Mouse (Mus musculus) activated CD4-positive, CD25-positive, alpha-beta regulatory T cell, adult 4 months (primary cell): Measurements from ENCODE around the gene Amz1. TPM values are rescaled to one million over a fixed set of nuclear protein-coding genes. Genes with fewer than 3 reads are reported as not detected.
A peak's percentile ranks its signal among the peaks of the same experiment; 100 is the strongest.

ENCODE experiments used
- ATAC-seq: one replicate; pipeline ENCODE4 v1.8.0; 2017
- polyA plus RNA-seq, 2 experiments: library from polyadenylated mRNA; unstranded; fragments of 100-300 nt; shearing (Covaris generic); gene quantifications; one replicate each; pipeline ENCODE4 v1.2.1; 2017

Gene Amz1
- under 1 TPM in 1 of 2 experiments, not detected in 1; 0.17 TPM for polyA plus RNA-seq

DNA sequence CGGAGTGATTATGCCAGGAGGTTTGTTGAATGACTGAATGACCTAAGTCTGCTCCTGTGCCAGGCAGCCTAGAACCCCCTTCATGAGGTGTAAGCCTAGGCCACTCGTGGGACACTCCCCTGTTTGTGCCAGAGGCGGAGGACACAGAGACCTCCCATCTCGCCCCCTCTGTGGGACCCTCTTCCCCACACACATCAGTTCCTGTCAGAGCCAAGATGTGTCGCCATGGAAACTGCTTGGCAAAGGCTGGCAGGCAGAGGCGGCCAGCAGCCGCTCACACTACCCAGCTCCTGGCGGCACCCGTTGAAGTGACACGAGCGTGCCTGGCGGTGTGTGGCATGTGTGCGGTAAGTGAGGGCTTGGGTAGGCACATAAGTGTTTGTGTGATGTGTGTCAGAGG, at the start of gene Amz1:
Gene Amz1 (plus strand): TSS at position 306 of the 400 bp plus-strand sequence.
- no peak for ATAC-seq

DNA sequence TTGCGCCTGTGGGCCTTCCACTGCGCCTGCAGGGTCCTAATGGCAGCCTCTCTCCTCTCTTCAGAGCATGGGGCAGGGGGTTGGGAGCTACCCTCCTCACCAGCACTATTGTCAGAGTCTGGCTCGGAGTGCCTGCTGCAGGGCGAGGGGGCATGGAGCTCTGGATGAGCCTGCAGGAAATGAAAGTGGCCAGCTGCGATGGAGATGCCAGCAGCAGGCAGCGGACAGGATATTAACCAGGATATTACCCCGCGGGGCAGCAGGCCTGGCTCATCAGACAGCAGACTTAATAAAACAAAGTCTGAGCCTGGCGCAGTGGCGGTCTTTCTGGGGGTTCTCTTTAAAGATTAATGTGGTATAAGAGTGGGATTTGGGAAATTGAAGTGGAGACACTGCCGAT, 48.8 kb upstream of the Amz1 start:
- no peak for ATAC-seq

DNA sequence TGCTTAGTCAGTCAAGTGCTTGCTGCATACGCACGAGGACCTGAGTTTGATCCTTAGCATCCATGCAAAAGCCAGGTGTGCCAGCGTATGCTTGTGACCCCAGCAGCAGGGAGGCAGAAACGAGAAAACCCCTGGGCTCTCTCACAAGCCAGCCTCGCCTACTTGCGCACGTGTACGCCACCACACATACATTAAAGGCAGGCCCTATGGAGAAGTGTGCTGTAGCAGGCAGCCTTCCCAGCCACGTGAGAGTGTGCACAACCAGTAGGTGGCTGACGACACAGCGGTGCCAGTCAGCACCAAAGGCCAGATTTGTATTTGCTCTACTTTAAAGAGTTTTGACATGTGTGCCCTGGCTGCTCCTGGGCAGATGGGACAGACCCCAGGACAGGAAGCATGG, 48.3 kb upstream of the Amz1 start:
- ATAC-seq: no peak

DNA sequence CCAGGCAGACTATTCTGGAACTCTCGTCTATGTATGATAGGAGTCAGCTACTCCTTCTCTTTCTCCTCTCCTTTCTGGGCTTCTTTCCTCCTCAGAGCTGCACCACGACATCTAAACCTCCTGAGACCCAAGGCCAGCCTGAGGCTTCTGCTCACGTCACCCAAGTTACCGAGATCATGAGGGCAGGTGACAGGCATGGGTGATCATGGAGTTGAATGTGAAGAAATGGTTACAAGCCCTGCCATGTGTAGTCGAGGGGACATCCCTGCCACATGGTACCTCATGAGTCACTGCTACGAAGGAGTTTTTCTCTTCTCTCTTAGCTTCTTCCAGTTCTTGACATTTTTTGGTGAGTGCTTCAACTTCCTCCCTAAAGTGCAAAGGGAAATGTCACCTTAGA, 46.8 kb upstream of the Amz1 start:
- no peak for ATAC-seq

DNA sequence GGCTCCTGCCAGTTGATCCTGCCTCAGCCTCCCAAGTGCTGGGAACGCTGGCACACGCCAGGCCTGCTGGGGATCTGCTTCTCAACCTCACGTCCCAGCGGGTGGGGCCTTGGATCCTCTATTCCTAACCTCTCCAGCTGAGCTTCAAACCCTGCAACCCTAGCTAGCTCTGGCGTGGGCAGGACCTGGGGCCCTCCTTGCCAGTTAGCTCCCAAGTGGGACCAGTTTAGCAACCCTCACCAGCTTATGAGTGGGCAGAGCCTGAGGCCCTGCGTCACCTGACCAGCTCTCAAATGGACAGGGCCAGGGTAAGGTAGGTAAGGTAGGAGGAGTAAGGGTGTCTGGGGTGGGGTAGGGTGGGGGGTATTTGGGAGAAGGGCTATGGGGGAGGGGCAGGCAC, 43.9 kb upstream of the Amz1 start:
- no peak for ATAC-seq

DNA sequence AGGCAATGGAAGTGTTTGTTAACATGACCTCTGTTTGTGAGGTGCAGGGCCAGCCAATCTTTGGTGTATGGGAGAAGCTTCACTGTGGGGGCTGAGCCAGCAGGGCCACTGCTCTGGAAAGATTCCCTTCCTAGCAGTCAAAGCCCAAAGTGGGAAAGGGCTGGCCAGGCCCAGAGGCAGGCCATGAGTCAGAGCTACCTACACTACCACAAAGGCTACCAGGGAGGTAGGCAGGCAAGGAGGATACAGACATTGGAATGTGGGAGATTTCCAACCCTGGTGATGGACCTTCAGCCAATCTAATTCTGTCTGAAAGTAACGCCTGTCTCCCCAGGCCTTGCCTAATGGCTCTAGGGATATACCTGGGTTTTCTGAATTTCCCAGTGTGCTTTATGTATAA, 43.0 kb upstream of the Amz1 start:
- ATAC-seq: no peak

DNA sequence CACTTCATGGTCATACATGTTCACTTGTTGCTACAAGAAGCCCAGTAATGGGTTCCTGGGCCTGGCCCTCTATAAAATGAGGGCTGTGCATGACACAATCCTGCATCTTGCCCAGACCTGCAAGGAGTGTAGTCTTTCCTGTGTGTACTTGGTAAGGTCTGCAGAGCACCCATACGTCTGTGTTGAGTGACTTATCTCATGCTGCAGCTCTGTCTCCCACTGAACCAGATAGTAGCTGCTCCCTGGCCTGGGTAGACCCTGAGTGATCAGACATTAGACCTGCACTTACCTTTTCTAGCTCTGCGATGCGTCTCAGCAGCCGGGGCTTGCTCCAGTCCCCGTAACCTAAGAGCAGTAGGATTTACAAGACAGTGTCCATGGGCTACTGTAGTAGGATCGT, 41.8 kb upstream of the Amz1 start:
- ATAC-seq: no peak

DNA sequence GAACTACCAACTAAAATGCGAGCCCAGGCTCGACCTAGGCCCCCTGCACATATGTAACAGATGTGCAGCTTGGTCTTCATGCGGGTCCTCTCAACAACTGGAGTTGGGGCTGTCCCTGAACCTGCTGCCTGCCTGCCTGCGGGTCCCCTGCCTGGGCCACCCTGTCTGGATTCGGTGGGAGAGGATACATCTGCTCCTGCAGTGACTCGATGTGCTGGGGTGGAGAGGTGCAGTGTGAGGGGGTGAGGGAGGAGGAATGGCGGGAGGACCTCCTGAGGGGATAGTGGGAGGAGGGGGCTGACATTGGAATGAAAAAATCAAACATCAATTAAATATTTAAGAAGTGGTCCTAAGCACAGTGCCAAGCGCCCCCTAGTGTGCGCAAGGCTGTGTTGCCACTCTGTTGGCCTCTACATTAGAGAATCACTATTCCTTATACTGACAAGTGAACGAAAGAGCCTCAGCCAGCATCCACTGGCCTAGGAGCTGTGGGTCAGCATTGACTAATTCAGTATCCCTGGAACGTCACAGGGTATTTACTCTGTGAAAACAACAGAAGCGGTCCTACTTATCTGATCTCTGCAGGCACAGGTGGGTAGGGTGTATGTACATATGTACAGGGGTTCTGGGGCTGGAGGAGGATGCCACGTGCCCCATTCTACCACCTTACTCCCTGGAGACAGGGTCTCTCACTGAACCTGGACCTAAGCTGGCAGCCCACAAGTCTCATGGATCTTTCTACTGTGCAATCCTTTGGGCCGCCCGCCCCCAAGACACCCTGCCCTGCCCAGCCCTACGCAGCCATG, 39.4 kb upstream of the Amz1 start:
- ATAC-seq: no peak

DNA sequence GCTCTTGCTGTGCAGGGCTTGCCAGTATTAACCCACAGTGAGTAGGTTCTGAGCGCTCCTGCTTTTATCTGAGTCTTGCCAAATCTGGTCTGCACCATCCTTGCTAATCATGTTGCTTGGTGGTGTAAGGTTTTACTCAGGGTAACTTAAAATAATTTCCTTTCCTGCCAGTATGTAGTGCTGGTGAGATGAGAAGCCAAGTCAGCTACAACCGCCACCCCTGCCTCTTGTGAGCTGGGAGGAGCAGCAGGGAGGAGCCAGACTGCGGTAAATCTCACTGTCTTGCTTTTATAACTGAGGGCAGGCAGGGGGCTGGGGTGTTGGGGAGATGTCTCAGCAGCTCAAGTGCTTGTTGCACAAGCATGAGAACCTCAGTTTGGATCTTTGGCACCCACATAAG, 35.5 kb upstream of the Amz1 start:
- no peak for ATAC-seq

DNA sequence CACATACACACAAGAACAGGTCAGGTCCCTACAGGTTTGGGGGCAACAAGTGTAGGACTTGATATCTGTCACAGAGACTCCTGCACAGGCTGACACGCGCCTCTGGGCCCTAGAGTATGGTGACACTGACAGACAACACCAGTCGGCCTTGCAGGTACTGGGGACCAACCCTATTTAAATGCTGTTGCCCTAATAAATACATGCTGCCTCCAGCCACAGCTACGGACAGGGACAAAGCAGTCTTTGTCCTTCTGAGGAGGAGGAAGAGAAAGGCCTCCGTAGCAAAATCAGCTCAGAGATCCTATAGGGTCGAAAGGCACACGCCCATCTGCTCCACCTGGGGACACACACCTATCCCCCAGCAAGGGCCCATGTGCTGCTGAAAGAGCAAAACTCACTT, 27.9 kb upstream of the Amz1 start:
- ATAC-seq: no peak

DNA sequence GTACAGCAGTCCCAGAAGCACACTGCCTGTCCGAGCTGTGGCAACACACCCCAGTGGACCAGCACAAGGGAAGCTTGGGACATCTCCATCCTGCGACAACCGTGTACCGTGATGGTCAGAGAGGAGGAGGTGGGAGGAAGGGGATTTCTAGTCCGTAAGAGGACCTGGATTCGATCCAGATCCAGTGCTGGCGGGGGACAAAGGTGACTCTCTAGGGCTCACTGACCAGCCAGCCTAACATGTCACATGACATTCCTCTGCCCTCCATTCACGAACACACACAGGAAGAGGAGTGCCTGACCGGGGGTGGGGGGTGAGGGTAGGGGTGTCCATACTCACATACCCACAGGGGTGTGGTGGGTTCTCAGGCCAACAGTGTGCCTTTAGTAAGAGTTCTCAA, 24.2 kb upstream of the Amz1 start:
- no peak for ATAC-seq

DNA sequence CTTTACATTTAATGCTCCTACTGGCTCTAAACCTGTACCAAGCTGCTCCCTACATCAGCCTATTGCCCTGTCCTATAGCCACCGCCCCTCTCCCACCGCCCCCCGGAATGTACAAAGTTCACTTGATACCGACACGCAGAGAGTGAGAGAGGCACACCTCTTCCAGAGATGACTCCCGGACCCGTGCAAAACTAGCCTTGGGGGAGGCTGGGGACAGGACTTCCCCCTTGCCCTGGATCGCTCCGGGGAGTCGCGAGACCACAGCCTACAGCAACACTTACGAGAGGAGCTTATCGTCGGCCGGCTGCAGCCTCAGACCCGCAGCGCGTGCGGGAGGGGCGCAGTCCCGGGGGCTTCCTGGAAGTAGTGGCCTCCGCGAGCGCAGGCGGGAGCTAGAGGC, 22.3 kb upstream of the Amz1 start:
- ATAC-seq: peak; percentile 2

DNA sequence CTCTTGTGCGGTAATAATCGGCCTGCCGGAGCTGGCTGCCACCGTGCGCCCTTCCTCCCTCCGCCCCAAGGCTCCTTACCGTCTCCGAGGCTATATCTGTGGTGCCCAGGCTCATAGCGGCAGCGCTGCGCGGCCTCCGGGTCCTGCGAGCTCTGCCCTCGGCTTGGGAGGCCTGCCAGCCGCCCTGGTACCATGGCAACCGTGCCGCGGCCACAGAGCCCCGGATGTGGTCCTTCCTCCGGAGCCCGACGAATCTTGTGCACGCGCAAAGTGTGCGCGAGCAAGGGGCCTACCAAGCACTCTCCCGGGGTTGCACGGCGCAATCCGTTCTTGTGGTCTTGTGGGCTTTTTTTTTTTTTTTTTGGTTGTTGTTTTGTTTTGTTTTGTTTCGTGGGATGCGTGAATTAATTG, 21.8 kb upstream of the Amz1 start, which contains the start of gene Iqce:
Gene Iqce (minus strand): TSS at position 276 of the 411 bp plus-strand sequence.
- peak; percentile 55 for ATAC-seq

DNA sequence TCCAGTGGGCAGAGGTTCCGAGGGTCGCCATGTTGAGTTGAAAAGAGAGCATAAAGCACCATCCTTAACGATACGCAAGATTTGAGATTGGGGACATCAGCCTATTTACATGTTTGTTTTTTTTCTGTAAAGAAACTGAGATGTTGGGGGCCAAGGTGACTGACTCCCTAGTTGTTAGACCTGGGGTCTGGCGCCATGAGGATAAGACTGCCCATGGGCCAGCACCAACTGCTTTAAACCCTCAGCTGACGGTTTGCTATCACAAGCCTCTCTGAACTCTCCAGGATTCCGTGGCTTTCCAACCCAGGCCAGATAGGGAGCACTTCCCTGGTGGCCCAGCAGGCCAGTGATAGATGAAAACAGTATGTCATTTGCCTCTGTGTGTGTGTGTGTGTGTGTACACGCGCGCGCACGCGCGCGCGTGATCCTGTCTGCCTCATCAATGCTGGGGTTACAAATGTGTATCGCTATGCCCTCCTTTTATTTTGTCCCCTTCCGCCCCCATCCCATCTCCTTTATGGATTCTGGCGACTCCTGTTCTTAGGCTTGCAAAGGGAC, 21.2 kb upstream of the Amz1 start:
- ATAC-seq: no peak

DNA sequence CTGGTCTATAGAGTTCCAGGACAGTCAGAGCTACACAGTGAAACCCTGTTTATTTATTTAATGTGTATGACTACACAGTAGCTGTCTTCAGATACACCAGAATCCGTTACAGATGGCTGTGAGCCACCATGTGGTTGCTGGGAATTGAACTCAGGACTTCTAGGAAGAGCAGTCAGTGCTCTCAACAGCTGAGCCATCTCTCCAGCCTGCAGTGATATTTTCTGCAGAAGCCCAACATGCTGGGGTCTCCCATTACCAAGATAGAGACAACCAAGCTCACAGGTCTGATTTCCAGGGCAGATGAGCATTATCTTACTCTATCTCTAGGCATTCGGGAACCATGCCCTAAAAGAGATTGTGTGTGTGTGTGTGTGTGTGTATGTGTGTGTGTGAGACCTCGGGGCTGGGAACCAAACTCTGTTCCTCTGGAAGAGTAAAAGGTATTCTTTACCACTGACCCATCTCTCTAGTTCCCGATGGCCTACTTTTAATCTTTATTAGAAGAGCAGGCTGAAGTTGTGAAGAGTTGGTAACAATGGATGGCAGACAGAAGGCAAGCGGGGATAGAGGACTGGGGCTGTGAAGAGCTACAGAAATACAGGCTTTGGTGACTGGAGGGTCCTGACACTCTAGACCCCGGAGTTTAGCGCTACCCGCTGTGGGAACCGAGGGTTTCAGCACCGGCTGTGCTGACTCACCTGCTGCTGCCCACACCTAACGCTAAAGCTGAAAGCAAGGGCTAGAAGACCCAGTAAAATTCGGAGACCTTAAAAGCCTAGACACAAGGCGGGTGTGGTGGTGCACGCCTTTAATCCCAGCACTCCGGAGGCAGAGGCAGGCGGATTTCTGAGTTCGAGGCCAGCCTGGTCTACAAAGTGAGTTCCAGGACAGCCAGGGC, 20.2 kb upstream of the Amz1 start:
- ATAC-seq: no peak

DNA sequence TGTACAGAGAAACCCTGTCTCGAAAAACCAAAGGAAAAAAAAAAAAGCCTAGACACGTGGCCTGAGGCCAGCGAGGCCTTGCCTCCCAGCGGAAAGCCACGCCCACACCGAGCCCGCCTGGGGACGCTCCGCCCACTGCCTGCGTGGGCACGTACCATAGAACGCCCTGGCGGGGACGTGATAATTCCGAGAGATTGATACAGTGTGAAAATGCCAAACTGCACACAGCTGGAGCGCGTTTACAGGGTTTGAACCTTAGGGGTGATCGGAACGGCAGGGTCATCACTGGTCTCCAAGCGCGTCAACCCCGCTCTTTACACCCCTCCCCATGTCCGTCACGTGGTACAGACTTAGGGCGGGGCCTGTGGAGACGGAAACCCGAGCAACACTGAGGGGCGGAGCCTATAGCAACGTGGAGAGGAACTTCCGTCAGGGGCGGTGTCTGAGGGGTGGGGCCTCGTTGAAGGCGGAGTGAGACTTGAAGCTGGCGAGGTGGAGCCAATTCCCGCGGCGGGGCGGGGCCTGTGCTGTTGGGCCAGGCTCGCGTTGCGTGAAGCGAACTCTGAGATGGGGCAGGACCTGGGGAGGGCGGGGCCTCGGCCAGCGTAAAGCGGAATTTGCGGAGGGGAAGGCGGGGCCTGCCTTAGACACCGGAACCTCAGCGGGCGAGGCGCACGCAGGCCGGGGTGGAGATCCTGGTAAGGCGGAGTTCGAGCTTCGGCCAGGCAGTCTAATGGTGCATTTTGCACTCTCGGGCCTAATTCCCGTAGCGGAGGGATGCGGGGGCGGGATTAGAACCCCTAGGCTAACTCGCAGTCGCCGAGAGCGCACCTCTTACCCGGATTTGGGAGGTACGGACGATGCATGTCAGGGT, 19.3 kb upstream of the Amz1 start, which contains the start of gene Brat1:
Gene Brat1 (plus strand): TSS at position 634 of the 874 bp plus-strand sequence.
- peak; percentile 81 for ATAC-seq

DNA sequence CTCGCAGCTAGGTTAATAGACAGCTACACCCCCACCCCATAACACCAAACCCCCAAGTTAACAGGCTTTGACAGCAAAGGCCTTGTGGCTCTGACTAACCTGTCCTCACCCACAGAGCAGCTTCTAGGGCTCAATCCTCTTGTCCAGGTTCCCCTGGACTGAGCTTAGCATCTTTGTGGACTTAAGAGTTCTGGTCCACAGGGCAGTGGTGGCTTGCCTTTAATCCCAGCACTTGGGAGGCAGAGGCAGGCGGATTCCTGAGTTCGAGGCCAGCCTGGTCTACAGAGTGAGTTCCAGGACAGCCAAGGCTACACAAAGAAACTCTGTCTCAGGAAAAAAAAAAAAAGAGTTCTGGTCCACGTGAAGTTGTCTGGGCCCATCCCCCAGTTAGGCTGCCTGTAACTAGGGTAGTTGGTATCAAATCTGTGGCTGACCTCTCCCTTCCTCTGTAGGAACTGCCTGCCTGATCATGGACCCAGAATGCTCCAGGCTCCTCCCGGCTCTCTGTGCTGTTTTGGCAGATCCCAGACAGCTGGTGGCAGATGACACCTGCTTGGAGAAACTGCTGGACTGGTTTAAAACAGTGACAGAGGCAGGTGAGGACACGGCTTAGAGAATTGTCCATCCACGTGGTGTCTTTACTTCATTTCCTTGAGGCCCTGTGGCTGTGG, 18.3 kb upstream of the Amz1 start:
- no peak for ATAC-seq

DNA sequence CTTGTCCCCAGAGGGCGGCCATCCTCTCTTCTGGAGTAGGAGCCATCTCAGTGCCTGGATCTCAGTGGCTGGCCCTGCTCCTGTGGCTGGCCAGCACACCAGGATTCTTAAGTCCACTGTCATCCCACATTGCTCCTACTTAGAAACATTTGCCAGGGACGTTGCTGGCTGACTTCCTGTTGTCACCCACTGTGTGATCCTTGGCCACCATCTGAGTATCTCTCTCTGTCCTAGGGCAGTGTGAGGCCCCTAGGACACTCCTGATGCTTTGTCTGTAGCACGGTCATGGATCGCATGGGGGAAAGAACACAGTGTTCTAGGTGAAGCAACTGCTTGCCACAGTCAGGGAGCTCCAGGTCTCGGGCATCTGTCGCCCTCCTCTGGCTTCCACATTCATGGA, 13.6 kb upstream of the Amz1 start:
- no peak for ATAC-seq

DNA sequence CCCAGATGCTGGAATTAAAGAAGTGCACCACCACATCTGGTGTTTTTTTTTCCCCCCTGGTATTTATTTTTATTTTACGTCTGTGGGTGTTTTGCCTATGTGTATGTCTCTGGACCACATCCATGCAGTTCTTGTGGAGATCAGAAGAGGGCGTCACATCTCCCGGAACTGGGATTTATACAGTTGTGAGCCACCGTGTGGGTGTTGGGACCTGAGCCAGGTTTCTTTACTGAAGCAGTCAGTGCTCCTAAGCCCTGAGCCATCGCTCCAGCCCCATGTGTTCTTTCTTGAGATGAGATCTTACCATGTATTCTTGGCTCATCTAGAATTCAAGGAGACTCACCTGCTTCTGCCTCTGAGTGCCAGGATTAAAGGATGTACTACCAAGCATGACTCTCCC, 12.9 kb upstream of the Amz1 start:
- ATAC-seq: no peak

DNA sequence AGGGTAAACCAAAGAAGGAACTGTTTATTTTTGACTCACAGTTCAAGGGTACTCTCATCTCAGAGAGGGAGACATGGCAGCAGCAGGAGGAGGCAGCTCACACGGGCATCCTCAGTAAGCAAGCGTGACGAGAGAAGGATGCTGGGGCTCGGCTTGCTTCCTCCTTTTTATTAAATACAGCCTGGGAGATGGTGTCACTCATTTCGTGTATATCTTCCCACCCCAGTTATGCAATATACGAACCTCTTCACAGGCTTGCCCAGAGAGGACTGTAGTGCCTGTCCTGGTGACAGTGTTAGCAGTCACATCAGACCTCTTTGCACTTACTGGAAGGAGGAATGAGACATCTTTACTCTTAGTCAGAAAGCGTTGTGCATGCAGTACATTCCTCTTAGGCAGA, 3.2 kb upstream of the Amz1 start:
- no peak for ATAC-seq

DNA sequence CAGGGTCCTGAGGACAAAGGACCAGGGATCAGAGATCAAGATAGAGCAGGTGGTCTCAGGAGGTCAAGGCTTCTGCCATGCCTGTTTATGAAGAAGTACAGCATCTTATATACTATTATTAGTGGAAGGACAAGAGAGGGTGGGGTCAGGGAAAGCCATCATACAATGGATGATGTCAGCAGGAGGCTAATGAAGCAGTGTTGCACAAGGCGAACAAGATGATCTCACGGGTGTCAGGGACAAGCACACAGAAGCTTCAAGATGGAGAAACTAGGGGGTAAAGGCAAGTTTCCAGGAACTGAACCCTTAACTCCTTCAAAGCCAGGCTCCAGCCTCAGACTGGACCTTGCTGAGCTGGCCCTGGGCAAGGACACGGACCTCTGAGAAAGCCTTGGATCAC, 1.8 kb upstream of the Amz1 start:
- ATAC-seq: no peak
